Mouse (Mus musculus) heart, embryonic 14.5 days (tissue): ENCODE results near the gene Olfr411. TPM values are rescaled to one million over a fixed set of nuclear protein-coding genes. Genes with fewer than 3 reads are reported as not detected.

Source experiments
- ATAC-seq: fragments of 200-750 bp; cut with Nextera tagmentation; 2 replicates; pipeline ENCODE4 v1.8.0; 2017; ENCODE audit warnings: low read depth, moderate TSS enrichment; ENCODE audit not compliant: insufficient number of reproducible peaks, insufficient read depth, low FRiP score
- H3K27ac ChIP-seq, 2 experiments: fragments of 200-500 bp in 1 of 2; fragments of 300-500 bp in 1 of 2; sonication (generic) in 1 of 2; replicated peaks in 1 of 2; 2 replicates each; pipeline ENCODE4 v1.5.1; 2012 to 2014; ENCODE audit warnings: low read depth in 2 of 2, low read length in 2 of 2, control low read depth in 1 of 2, mild to moderate bottlenecking in 1 of 2, mixed read lengths in 1 of 2; ENCODE audit not compliant: control insufficient read depth in 1 of 2, insufficient read depth in 1 of 2
- H3K27me3 ChIP-seq: fragments of 300-500 bp; sonication (generic); 2 replicates; pipeline ENCODE4 v1.6.1; 2014; ENCODE audit warnings: mild to moderate bottlenecking, low read length, control low read depth; ENCODE audit not compliant: control insufficient read depth, insufficient read depth
- H3K36me3 ChIP-seq: fragments of 300-500 bp; sonication (generic); 2 replicates; pipeline ENCODE4 v1.6.1; 2014; ENCODE audit warnings: mild to moderate bottlenecking, control low read depth, low read length, mixed read lengths; ENCODE audit not compliant: control insufficient read depth, insufficient read depth
- H3K4me1 ChIP-seq, 2 experiments: fragments of 200-500 bp in 1 of 2; fragments of 300-500 bp in 1 of 2; sonication (generic) in 1 of 2; 2 replicates each; pipeline ENCODE4 v1.6.1; 2012 to 2014; ENCODE audit warnings: low read length in 2 of 2, control low read depth in 1 of 2, mixed read lengths in 1 of 2; ENCODE audit not compliant: control insufficient read depth in 2 of 2, insufficient read depth in 2 of 2
- H3K4me2 ChIP-seq: fragments of 300-500 bp; sonication (generic); 2 replicates; pipeline ENCODE4 v1.6.1; 2014; ENCODE audit warnings: mild to moderate bottlenecking, low read length
- H3K4me3 ChIP-seq, 2 experiments: fragments of 200-500 bp in 1 of 2; fragments of 300-500 bp in 1 of 2; sonication (generic) in 1 of 2; 2 replicates each; pipeline ENCODE4 v1.5.1; 2012 to 2014; ENCODE audit warnings: low read length in 2 of 2, mild to moderate bottlenecking in 2 of 2, control low read depth in 1 of 2, low read depth in 1 of 2, moderate library complexity in 1 of 2; ENCODE audit not compliant: control insufficient read depth in 1 of 2, insufficient read depth in 1 of 2
- H3K9ac ChIP-seq: fragments of 300-500 bp; sonication (generic); 2 replicates; pipeline ENCODE4 v1.6.1; 2014; ENCODE audit warnings: mild to moderate bottlenecking, low read length
- H3K9me3 ChIP-seq: fragments of 300-500 bp; sonication (generic); 2 replicates; pipeline ENCODE4 v1.6.1; 2016; ENCODE audit warnings: low read length, control low read depth; ENCODE audit not compliant: control insufficient read depth
- WGBS: fragments of 180-500 bp; shearing (Covaris S2); extraction: QIAGEN DNeasy Blood & Tissue Kit; methylation state at CpG from one replicate; pipeline ENCODE4 v1.1.7; 2014; 5-methylcytosine and 5-hydroxymethylcytosine counted together
- polyA plus RNA-seq: library from polyadenylated mRNA; unstranded; fragments of >200 nt; fragmentation: Nextera tagmentation; extraction: Ambion mirVana; gene quantifications from 2 replicates; pipeline ENCODE4 v1.2.1, GENCODE M21; 2014

Olfr411 gene
- polyA plus RNA-seq, 1 experiment from 2014 or later, result not detected

DNA sequence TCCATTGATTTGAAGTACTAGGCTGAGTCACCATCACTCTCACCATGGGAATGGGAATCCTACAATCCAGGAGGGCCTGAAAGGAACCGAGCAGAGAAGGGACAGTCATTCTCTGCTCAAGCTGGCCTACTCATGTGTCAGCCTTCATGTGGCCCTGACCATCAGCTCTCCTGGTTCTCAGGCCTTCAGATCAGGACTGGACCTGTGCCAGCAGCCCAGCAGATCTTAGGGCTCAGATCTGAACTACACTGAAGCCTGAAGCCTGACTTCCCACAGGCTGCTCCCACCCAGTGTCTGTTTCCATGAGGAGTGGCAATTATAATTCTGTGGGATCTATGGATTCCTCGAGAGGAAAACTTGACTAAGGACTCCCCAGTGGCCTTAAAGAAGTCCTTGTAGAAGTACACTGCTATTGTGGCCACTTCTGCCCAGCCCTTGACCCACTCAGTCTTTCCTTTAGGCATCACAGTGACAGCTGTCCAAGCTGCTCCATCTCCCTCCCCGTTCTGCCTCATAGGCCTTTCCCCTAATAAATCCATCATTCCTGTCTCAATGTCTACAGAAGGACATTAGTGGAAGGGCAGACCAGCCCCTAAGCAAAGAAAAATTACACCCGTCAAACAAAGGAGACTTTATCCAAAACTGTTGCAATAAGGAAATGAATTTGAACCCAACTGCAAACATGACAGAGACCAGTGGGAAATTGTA is 26.9 kb upstream of the Olfr411 start:
- no peaks in the 10 kb centered on the region for H3K9me3 ChIP-seq
- H3K36me3 ChIP-seq, result no peaks in the 10 kb centered on the region
- H3K4me1 ChIP-seq, result no peaks in the 10 kb centered on the region; a peak in 1 of 4 replicates
- no peaks in the 10 kb centered on the region for H3K27me3 ChIP-seq
- H3K9ac ChIP-seq, result no peak overlapping the region
- ATAC-seq, result no peak
- WGBS, result 69% methylated on average over 4 of the region's 4 CpGs
- no peak overlapping the region for H3K4me2 ChIP-seq
- no peak overlapping the region for H3K27ac ChIP-seq
- H3K4me3 ChIP-seq, result no peak overlapping the region

DNA sequence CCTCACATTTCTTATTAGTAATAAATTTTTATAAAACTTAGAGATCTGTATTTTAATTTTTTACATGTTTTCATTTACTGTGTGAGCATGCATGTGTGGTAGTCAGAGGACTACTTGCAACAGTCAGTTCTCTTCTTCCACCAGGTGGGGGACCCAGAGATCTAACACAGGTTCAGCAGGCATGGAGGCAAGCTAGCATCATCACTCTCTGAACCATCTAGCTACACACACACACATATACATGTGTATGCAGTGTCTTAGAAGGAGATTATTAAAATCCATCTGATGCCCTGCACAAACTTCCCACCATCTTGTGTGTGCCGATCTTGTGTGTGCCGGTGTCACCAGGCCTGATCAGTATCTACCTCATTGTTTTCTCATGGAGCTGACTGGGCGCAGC is 24.4 kb upstream of the Olfr411 start:
- H3K27ac ChIP-seq, result no peak overlapping the region
- H3K4me2 ChIP-seq, result no peak overlapping the region
- no peaks in the 10 kb centered on the region for H3K36me3 ChIP-seq
- WGBS, result 73% methylated on average over 3 of the region's 3 CpGs
- ATAC-seq, result no peak
- H3K27me3 ChIP-seq, result no peaks in the 10 kb centered on the region
- no peaks in the 10 kb centered on the region for H3K9me3 ChIP-seq
- H3K4me1 ChIP-seq, result no peaks in the 10 kb centered on the region
- no peak overlapping the region for H3K4me3 ChIP-seq
- no peak overlapping the region for H3K9ac ChIP-seq

DNA sequence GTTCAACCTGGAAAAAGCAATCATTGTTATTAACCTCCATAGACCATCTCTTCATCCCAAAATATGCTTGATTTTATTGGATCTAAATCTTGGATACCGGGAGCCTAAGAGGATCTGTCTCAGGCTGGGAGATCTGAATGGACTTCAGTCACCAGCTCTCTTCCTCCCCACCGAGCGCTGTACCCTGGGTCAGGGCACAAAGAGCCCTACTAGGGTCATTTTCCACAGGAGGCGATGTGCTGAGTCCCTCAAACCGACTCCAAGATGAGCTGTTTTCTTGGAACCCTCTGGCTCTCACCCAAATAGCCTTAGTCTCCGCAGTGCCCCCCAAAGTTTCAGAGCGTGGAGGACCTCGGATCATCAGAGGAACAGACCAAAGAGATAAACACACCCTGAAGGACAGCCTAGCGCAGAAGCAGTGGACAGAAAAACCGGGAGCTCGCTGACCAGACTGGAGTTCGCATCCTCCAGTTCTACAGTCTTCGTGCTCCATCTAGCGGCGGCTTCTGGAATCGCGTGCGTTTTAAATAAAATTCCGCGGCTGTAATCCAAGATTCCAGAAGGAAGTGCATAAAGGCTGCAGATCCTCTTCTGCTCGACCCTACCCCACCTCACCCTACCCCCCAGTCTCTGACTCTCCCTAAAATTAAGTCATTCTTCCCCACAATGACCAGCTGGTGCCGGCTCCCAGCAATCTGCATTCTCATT is 19.1 kb upstream of the Olfr411 start:
- no peaks in the 10 kb centered on the region for H3K9me3 ChIP-seq
- H3K4me3 ChIP-seq, result no peak overlapping the region
- H3K27me3 ChIP-seq, result peaks cover 12% of the 10 kb centered on the region; the same call in 1 of the 2 replicates
- 14% methylated on average over 22 of the region's 22 CpGs for WGBS
- no peak overlapping the region for H3K27ac ChIP-seq
- no peaks in the 10 kb centered on the region for H3K4me1 ChIP-seq
- H3K36me3 ChIP-seq, result no peaks in the 10 kb centered on the region
- no peak overlapping the region for H3K9ac ChIP-seq
- no peak for ATAC-seq
- no peak overlapping the region for H3K4me2 ChIP-seq

DNA sequence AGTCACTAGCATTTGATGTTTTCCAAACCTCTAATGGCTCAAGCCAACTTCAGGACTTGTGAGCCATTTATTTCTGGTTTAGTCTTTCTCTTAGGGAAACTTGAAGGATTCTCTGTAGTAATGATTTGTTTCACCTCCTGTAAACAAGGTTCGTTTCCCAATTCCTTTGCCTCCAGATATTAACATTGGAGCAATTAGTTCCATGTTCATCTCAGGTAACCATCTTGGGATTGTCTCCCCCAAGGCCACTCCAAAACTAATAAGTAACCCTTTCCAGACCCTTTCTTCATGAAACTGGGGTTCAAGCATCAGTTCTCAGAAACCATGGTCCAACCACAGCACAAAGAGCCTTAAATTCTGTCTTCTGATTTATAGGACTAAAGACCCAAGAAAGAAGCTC is 9.3 kb upstream of the Olfr411 start, which contains the start of gene Olfr412:
Gene Olfr412, plus strand, starts transcription at position 301 of the 400 bp plus-strand sequence.
- ATAC-seq, result no peak
- 61% methylated on average over 1 of the region's 1 CpGs for WGBS
- no peak within 1 kb of the TSS for H3K9ac ChIP-seq

DNA sequence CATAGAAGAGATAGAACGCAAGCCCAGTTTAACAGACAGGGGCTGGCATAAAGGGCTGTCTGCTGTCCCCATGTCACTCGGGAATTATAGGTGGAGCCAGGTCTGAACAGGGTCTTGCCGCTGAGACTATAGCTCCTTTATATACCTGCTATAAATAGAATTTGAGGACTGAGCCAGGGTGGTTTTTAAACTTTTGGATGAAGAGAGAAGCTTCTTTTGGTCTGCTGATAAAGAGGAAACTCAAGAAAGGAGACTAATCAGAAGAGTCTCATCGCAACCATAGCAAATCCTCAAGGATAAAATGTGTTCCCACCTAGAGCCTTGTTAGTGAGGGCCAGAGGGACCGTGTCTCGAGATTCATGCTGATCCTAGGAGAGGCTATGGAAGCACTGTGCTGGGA is 14.5 kb downstream of the Olfr411 start, which contains the start of gene Olfr410:
Gene Olfr410, minus strand, starts transcription at position 101 of the 400 bp plus-strand sequence.
- Histone ChIP-seq H3K4me1 (no peaks in the 10 kb centered on the region), H3K9ac (no peak within 1 kb of the TSS), H3K27me3 (no peaks in the 10 kb centered on the region), H3K9me3 (no peaks in the 10 kb centered on the region), H3K36me3 (no peaks in the 10 kb centered on the region), H3K4me2 (no peak within 1 kb of the TSS), H3K4me3 (no peak within 1 kb of the TSS), H3K27ac (no peak within 1 kb of the TSS)
- no peak for ATAC-seq
- 74% methylated on average over 6 of the region's 6 CpGs for WGBS

More for the DNA sequence above, 9.3 kb upstream of the Olfr411 start, which contains the start of gene Olfr412:
- Histone ChIP-seq H3K27ac (no peak within 1 kb of the TSS), H3K4me1 (no peaks in the 10 kb centered on the region), H3K36me3 (no peaks in the 10 kb centered on the region), H3K4me2 (no peak within 1 kb of the TSS), H3K9me3 (peaks cover 3% of the 10 kb centered on the region; the same call in 1 of the 2 replicates), H3K4me3 (no peak within 1 kb of the TSS), H3K27me3 (no peaks in the 10 kb centered on the region)

DNA sequence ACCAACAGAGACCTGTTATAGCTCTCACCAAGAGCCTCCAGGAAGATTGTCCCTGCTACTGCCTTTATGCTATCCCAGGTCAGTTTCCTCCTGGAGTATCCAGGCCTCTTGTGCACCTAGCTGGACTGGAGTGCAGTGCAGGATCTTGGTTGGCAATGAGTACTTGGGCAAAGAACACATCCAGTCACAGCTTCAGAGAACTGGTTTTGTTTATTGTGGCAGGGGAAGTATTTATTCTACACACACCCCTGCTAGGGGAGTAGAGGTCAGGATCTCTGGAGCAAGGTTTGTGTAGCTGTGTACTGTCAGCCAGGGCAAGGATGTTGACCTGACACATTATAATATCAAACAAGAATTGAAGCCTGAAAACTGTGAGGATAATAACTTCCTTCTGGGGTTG is 23.7 kb downstream of the Olfr411 start:
- Histone ChIP-seq H3K27me3 (no peaks in the 10 kb centered on the region), H3K4me3 (no peak overlapping the region), H3K36me3 (no peaks in the 10 kb centered on the region), H3K4me2 (no peak overlapping the region), H3K27ac (no peak overlapping the region), H3K4me1 (no peaks in the 10 kb centered on the region), H3K9me3 (no peaks in the 10 kb centered on the region), H3K9ac (no peak overlapping the region)
- ATAC-seq, result no peak

DNA sequence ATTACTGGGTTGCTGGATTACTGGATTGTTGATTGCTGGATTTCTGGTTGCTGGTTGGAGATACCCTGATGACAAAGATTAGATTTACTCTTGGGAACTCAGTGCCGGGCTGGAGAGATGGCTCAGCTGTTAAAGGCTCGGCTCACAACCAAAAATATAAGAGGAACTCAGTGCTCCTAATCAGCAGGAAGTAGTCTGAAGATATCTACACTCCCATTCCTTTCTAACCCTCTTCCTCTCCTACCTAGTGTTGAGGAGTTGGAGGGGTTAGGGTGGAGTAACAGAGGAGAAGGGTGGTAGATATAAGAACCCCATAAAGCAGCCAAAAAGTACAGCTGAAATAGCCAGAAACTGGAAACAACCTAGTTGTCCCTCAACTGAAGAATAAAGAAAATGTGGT is 26.4 kb downstream of the Olfr411 start:
- Histone ChIP-seq H3K4me1 (no peaks in the 10 kb centered on the region), H3K9me3 (no peaks in the 10 kb centered on the region), H3K4me2 (no peak overlapping the region), H3K27me3 (no peaks in the 10 kb centered on the region), H3K36me3 (no peaks in the 10 kb centered on the region), H3K4me3 (no peak overlapping the region), H3K9ac (no peak overlapping the region), H3K27ac (no peak overlapping the region)
- ATAC-seq, result no peak
- 47% methylated on average over 2 of the region's 2 CpGs for WGBS
